Mouse (Mus musculus) small intestine, adult 2 months (tissue): ENCODE measurements around the gene Selenos. TPM values are rescaled to one million over a fixed set of nuclear protein-coding genes. Genes with fewer than 3 reads are reported as not detected.

Source experiments
- H3K27ac ChIP-seq: fragments of 200-500 bp; 2 replicates; pipeline ENCODE4 v1.5.1; 2012; ENCODE audit warnings: low read depth, low read length, control low read depth, inconsistent platforms; ENCODE audit not compliant: insufficient read depth
- H3K27me3 ChIP-seq: fragments of 200-500 bp; 2 replicates; pipeline ENCODE4 v1.6.1; 2012; ENCODE audit warnings: mild to moderate bottlenecking, moderate library complexity, low read length, inconsistent platforms; ENCODE audit not compliant: control insufficient read depth, insufficient read depth
- H3K36me3 ChIP-seq: fragments of 200-500 bp; 2 replicates; pipeline ENCODE4 v1.6.1; 2012; ENCODE audit warnings: mild to moderate bottlenecking, low read length, control low read depth, inconsistent platforms; ENCODE audit not compliant: control insufficient read depth, insufficient read depth
- H3K4me1 ChIP-seq: fragments of 200-500 bp; 2 replicates; pipeline ENCODE4 v1.6.1; 2012; ENCODE audit warnings: low read length, inconsistent platforms, mixed read lengths; ENCODE audit not compliant: control insufficient read depth, insufficient read depth, insufficient read length
- H3K4me3 ChIP-seq: fragments of 200-500 bp; 2 replicates; pipeline ENCODE4 v1.5.1; 2012; ENCODE audit warnings: low read depth, mild to moderate bottlenecking, control low read depth, inconsistent platforms, low read length, moderate library complexity
- CTCF ChIP-seq: fragments of 200-500 bp; IDR thresholded peaks from 2 replicates; pipeline ENCODE4 v1.5.1; 2012; ENCODE audit warnings: low read depth, mild to moderate bottlenecking, control low read depth, inconsistent platforms, low read length, moderate library complexity, mixed read lengths; ENCODE audit not compliant: insufficient replicate concordance, insufficient read length; ENCODE audit errors: extremely low read depth
- POLR2A ChIP-seq: fragments of 200-500 bp; IDR thresholded peaks from 2 replicates; pipeline ENCODE4 v1.6.1; 2012; ENCODE audit warnings: low read depth, mild to moderate bottlenecking, control low read depth, inconsistent platforms, low read length, moderate library complexity
- WGBS: fragments of 180-500 bp; shearing (Covaris S2); methylation state at CpG from one replicate; pipeline ENCODE4 v1.1.7; 2018; 5-methylcytosine and 5-hydroxymethylcytosine counted together
- polyA plus RNA-seq: library from polyadenylated mRNA; depleted of rRNA; stranded (reverse); fragments of >200 nt; gene quantifications from 2 replicates; pipeline ENCODE4 v1.2.3, GENCODE M21; 2012

The Selenos gene
- polyA plus RNA-seq, 1 experiment = 123 TPM

- no peak overlapping the region for H3K4me3 ChIP-seq
- WGBS = 86% methylated on average over 2 of the region's 2 CpGs
These were observed 50.8 kb downstream of the Selenos start for GRCm38 (mm10) chr7:66130296-66130695.

GRCm38 (mm10) chr7:66131776-66132421 is 52.5 kb downstream of the Selenos start:
- Histone ChIP-seq H3K4me3 (no peak overlapping the region), H3K4me1 (no peaks in the 10 kb centered on the region; the same call in 1 of the 2 replicates), H3K36me3 (no peaks in the 10 kb centered on the region), H3K27me3 (no peaks in the 10 kb centered on the region), H3K27ac (no peak overlapping the region)
- WGBS = 87% methylated on average over 4 of the region's 4 CpGs
- TF ChIP-seq POLR2A = no peak
- no peak for TF ChIP-seq CTCF

More at GRCm38 (mm10) chr7:66130296-66130695, 50.8 kb downstream of the Selenos start:
- Histone ChIP-seq H3K36me3 (peaks cover 5% of the 10 kb centered on the region; the same call in 1 of the 2 replicates), H3K27ac (no peak overlapping the region), H3K4me1 (no peaks in the 10 kb centered on the region), H3K27me3 (no peaks in the 10 kb centered on the region)
- TF ChIP-seq CTCF (no peak), POLR2A (no peak)

- TF ChIP-seq CTCF = no peak
- TF ChIP-seq POLR2A = no peak
- 95% methylated on average over 3 of the region's 3 CpGs for WGBS
- no peak overlapping the region for H3K27ac ChIP-seq
- no peaks in the 10 kb centered on the region for H3K36me3 ChIP-seq
- no peaks in the 10 kb centered on the region for H3K27me3 ChIP-seq
- H3K4me3 ChIP-seq = no peak overlapping the region
- H3K4me1 ChIP-seq = peaks cover 3% of the 10 kb centered on the region; the same call in 1 of the 2 replicates
These were observed 54.7 kb downstream of the Selenos start for GRCm38 (mm10) chr7:66134154-66134553.

- H3K36me3 ChIP-seq = no peaks in the 10 kb centered on the region
- no peak overlapping the region for H3K4me3 ChIP-seq
- 44% methylated on average over 3 of the region's 3 CpGs for WGBS
- peaks cover 3% of the 10 kb centered on the region; the same call in 1 of the 2 replicates for H3K4me1 ChIP-seq
- no peaks in the 10 kb centered on the region for H3K27me3 ChIP-seq
- H3K27ac ChIP-seq = peak overlapping the region; percentile 32; the same call in 1 of the 2 replicates
- TF ChIP-seq CTCF = no peak
- no peak for TF ChIP-seq POLR2A
These were observed 56.2 kb downstream of the Selenos start for GRCm38 (mm10) chr7:66135644-66136043.

- Histone ChIP-seq H3K27me3 (no peaks in the 10 kb centered on the region), H3K27ac (no peak overlapping the region; the same call in 1 of the 2 replicates), H3K4me3 (no peak overlapping the region), H3K4me1 (peaks cover 3% of the 10 kb centered on the region; the same call in 1 of the 2 replicates), H3K36me3 (no peaks in the 10 kb centered on the region)
- TF ChIP-seq POLR2A = no peak
- no peak for TF ChIP-seq CTCF
These were observed 56.7 kb downstream of the Selenos start for GRCm38 (mm10) chr7:66136187-66136586.

GRCm38 (mm10) chr7:66137309-66137708 is 57.9 kb downstream of the Selenos start:
- no peak overlapping the region for H3K4me3 ChIP-seq
- no peaks in the 10 kb centered on the region for H3K27me3 ChIP-seq
- TF ChIP-seq CTCF (no peak), POLR2A (no peak)
- peaks cover 3% of the 10 kb centered on the region; the same call in 1 of the 2 replicates for H3K4me1 ChIP-seq
- H3K27ac ChIP-seq = no peak overlapping the region
- no peaks in the 10 kb centered on the region for H3K36me3 ChIP-seq
- 97% methylated on average over 4 of the region's 4 CpGs for WGBS

GRCm38 (mm10) chr7:66138301-66138700 is 58.9 kb downstream of the Selenos start:
- 62% methylated on average over 4 of the region's 4 CpGs for WGBS
- H3K27ac ChIP-seq = no peak overlapping the region
- TF ChIP-seq POLR2A = no peak
- no peaks in the 10 kb centered on the region for H3K27me3 ChIP-seq
- H3K36me3 ChIP-seq = no peaks in the 10 kb centered on the region
- H3K4me1 ChIP-seq = peaks cover 3% of the 10 kb centered on the region; the same call in 1 of the 2 replicates
- H3K4me3 ChIP-seq = no peak overlapping the region
